Mouse (Mus musculus): ENCODE data around the gene Vmn1r212.

DNA sequence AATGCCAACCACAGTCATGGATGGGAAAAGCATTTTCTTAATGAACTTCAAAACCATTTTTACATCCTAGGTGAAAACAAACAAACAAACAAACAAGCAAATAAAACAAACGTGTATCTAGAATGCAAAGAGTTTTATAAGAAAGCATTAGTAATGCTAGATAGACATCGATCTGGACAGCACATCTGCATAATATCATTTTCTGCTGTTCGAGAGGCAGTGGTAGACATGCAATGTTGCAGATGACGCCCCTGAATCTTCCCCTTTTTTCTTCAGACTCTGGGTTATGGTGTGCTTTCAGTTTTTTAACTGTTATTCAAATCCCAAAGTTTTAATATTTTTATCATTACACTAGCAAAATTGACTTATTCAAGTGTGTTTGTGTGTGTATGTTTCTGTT lies at the start of gene Vmn1r212:
- TF ChIP-seq EP300 (IDR thresholded peaks at IDR 0.05; ENCODE audit: low read depth) (no peak), CTCF (IDR thresholded peaks at IDR 0.05; ENCODE audit: low read depth) (no peak)

Data from liver, embryonic 14.5 days (tissue).